Mouse (Mus musculus): ENCODE results near the gene Ptrhd1. TPM values are rescaled to one million over a fixed set of nuclear protein-coding genes. Genes with fewer than 3 reads are reported as not detected.
A peak's percentile ranks its signal among the peaks of the same experiment; 100 is the strongest.
"Not testable (repeated sequence)": the region's sequence is repeated elsewhere in the genome, so short reads cannot be mapped to it uniquely, and the experiment has no call there.

The Ptrhd1 gene
- polyA plus RNA-seq, 1 experiment: 4.1 TPM

DNA sequence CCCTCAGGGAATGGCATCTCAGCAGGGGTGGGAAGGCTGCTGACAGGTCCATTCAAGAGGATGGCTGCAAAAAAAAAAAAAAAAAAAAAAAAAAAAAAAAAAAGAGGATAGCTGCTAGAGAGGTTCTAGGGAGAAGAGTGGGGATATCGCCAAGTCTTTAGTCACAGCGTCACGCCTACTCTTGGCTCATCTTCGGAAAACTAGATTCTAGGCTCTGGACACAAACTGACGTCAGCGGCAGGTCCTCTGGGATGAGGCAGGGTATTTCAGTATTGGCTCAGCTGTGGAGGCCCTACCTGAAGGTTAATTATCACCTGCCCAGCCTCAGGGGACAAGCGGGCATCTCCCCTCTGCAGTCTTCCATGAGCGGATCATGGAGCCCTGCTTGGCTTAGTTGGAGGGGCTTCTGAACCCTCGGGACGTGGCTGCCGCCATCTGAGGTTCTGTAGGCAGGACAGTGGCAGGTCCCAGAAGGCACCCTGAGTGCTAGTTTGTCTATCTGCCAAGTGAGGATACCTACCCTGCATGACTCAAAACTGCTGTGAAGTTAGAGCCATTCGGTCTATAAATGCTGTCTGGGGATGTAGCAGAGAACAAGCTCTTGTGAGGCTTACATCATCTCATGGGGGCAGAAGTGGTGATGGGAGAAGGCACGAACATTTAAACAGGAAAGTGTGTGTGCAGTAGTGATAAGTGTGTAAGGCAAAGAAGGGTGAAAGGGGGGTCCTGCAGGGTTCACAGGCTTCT is 32.2 kb upstream of the Ptrhd1 start:
- TF ChIP-seq GATA1 (IDR thresholded peaks at IDR 0.05; ENCODE audit: borderline replicate concordance, low read length) (no peak), FLI1 (IDR thresholded peaks at IDR 0.05; ENCODE audit: low read length) (no peak)
- Histone ChIP-seq H3K4me3 (replicated peaks) (no peak overlapping the region), H3K27me3 (replicated peaks) (no peaks in the 10 kb centered on the region), H3K4me1 (peaks cover 23% of the 10 kb centered on the region), H3K36me3 (replicated peaks; ENCODE audit: low read length) (peaks cover 38% of the 10 kb centered on the region), H3K9me3 (no peaks in the 10 kb centered on the region)

GRCm38 (mm10) chr12:4202206-4202605 is 31.6 kb upstream of the Ptrhd1 start:
- Histone ChIP-seq H3K9me3 (no peaks in the 10 kb centered on the region), H3K4me3 (replicated peaks) (no peak overlapping the region), H3K36me3 (replicated peaks; ENCODE audit: low read length) (peaks cover 43% of the 10 kb centered on the region), H3K4me1 (peaks cover 20% of the 10 kb centered on the region), H3K27me3 (replicated peaks) (no peaks in the 10 kb centered on the region)
- TF ChIP-seq GATA1 (IDR thresholded peaks at IDR 0.05; ENCODE audit: borderline replicate concordance, low read length) (no peak), FLI1 (IDR thresholded peaks at IDR 0.05; ENCODE audit: low read length) (no peak)

GRCm38 (mm10) chr12:4206106-4206505 is 27.7 kb upstream of the Ptrhd1 start:
- H3K27me3 ChIP-seq (replicated peaks): no peaks in the 10 kb centered on the region
- peaks cover 15% of the 10 kb centered on the region for H3K4me1 ChIP-seq
- TF ChIP-seq GATA1 (IDR thresholded peaks at IDR 0.05; ENCODE audit: borderline replicate concordance, low read length) (no peak), FLI1 (IDR thresholded peaks at IDR 0.05; ENCODE audit: low read length) (no peak)
- H3K9me3 ChIP-seq: no peaks in the 10 kb centered on the region
- H3K36me3 ChIP-seq (replicated peaks; ENCODE audit: low read length): peaks cover 59% of the 10 kb centered on the region
- H3K4me3 ChIP-seq (replicated peaks): peak overlapping the region; percentile 20

DNA sequence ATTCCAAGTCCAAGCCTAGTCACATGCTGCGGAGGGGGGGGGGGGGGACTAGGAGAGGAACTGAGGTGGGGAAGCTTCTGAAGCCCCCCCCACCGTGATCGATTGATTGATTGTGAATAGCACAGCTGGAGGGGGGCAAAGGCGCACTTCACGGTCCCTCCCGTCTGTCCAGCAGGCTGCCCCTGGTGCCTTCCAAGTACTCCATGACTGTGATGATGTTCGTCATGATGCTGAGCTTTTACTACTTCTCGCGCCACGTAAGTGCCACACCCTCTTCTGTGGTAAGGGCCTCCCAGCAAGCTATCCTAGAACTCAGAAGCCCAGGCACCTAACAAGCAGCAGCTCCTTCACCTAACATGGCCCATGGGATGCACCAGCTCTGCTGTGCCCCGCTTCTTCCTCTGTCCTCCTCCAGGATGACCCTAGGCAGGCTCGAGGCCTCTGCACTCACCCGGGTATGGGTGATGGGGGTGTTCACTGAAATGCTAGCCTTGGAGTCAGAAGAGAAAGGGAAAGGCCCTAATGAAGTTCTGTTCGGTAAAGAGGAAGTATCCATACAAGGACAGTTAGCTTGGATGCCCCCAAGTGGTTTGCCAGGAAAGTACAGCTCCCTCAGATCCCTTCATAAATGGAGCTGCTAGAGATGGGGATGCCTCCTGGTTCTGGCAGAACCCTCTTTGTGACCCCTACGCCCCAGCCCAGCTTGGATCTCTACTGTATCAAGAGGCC is 25.3 kb upstream of the Ptrhd1 start:
- Histone ChIP-seq H3K4me3 (replicated peaks) (peak overlapping the region; percentile 79), H3K9me3 (no peaks in the 10 kb centered on the region), H3K36me3 (replicated peaks; ENCODE audit: low read length) (peaks cover 74% of the 10 kb centered on the region), H3K4me1 (peaks cover 17% of the 10 kb centered on the region), H3K27me3 (replicated peaks) (no peaks in the 10 kb centered on the region)
- no peak for TF ChIP-seq FLI1 (IDR thresholded peaks at IDR 0.05; ENCODE audit: low read length)
- TF ChIP-seq GATA1 (IDR thresholded peaks at IDR 0.05; ENCODE audit: borderline replicate concordance, low read length): no peak

GRCm38 (mm10) chr12:4209196-4209595 is 24.6 kb upstream of the Ptrhd1 start:
- TF ChIP-seq GATA1 (IDR thresholded peaks at IDR 0.05; ENCODE audit: borderline replicate concordance, low read length) (no peak), FLI1 (IDR thresholded peaks at IDR 0.05; ENCODE audit: low read length) (no peak)
- Histone ChIP-seq H3K27me3 (replicated peaks) (no peaks in the 10 kb centered on the region), H3K4me3 (replicated peaks) (no peak overlapping the region), H3K36me3 (replicated peaks; ENCODE audit: low read length) (peaks cover 80% of the 10 kb centered on the region), H3K4me1 (peaks cover 17% of the 10 kb centered on the region), H3K9me3 (no peaks in the 10 kb centered on the region)

DNA sequence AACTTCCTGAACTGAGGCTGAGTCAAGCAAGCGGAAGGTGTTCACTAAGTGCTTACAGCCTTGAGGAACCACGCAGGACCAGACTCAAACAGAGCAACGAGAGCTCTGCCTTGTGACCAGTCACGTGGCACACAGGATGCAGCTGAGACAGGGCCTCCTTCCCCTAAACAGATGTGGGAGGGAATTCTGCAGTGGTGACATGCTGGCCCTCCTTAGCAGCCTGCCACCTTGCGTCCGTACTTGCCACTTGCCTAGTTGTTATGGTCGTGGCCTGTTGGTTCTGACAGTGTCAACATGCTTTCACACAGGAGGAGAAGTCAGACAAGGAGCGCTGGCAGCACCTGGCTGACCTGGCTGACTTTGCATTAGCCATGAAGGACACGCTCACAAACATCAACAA is 22.7 kb upstream of the Ptrhd1 start:
- peaks cover 17% of the 10 kb centered on the region for H3K4me1 ChIP-seq
- TF ChIP-seq FLI1 (IDR thresholded peaks at IDR 0.05; ENCODE audit: low read length) (no peak), GATA1 (IDR thresholded peaks at IDR 0.05; ENCODE audit: borderline replicate concordance, low read length) (no peak)
- peaks cover 83% of the 10 kb centered on the region for H3K36me3 ChIP-seq (replicated peaks; ENCODE audit: low read length)
- peak overlapping the region; percentile 19 for H3K4me3 ChIP-seq (replicated peaks)
- H3K9me3 ChIP-seq: no peaks in the 10 kb centered on the region
- H3K27me3 ChIP-seq (replicated peaks): no peaks in the 10 kb centered on the region

DNA sequence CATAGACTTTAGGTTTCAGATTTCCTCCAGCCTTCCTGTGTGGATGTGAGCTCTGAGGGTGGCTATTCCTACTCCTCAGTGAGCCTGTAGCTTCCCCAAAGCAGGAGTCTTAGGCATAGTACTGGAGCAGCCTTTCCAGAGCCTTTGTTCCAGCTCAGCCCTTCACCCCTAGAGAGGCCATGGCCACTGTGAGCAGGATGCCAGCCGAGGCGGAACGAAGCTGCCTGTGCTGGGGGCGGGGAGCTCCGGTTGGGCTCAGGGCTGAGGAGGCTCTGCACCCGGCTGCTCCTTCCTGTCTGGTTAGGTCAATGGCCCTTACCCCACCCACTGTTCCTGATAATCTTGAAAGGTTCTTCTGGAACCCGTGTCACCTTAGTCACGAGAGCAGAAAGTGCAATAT is 20.9 kb upstream of the Ptrhd1 start:
- H3K27me3 ChIP-seq (replicated peaks): no peaks in the 10 kb centered on the region
- no peaks in the 10 kb centered on the region for H3K9me3 ChIP-seq
- TF ChIP-seq GATA1 (IDR thresholded peaks at IDR 0.05; ENCODE audit: borderline replicate concordance, low read length): no peak
- TF ChIP-seq FLI1 (IDR thresholded peaks at IDR 0.05; ENCODE audit: low read length): no peak
- peaks cover 89% of the 10 kb centered on the region for H3K36me3 ChIP-seq (replicated peaks; ENCODE audit: low read length)
- peaks cover 17% of the 10 kb centered on the region for H3K4me1 ChIP-seq
- H3K4me3 ChIP-seq (replicated peaks): no peak overlapping the region

DNA sequence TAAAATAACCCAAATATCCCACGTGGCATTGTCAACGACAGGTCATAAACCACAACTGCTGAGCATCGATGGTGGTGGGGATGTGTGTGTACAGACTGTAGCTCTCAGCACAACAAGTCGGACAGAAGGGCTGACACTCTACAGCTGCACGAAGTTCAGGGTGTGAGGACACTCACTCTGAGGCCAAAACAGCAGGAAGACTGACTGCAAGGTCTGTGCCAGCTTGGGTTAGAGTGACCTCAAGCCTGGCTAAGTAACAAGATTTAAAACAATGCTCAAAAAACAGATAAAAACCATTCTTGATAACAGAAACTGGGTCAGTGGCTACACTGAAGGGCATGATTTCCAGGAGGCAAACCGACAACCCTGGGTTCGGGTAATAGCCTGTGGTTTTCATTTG is 3.7 kb upstream of the Ptrhd1 start:
- TF ChIP-seq FLI1 (IDR thresholded peaks at IDR 0.05; ENCODE audit: low read length) (no peak), GATA1 (IDR thresholded peaks at IDR 0.05; ENCODE audit: borderline replicate concordance, low read length) (no peak)
- Histone ChIP-seq H3K9me3 (no peaks in the 10 kb centered on the region), H3K27me3 (replicated peaks) (no peaks in the 10 kb centered on the region), H3K4me3 (replicated peaks) (no peak overlapping the region), H3K4me1 (peaks cover 32% of the 10 kb centered on the region), H3K36me3 (replicated peaks; ENCODE audit: low read length) (peaks cover 67% of the 10 kb centered on the region)

- Histone ChIP-seq H3K36me3 (replicated peaks; ENCODE audit: low read length) (peaks cover 63% of the 10 kb centered on the region), H3K4me3 (replicated peaks) (peak overlapping the region; percentile 99)
- TF ChIP-seq GATA1 (IDR thresholded peaks at IDR 0.05; ENCODE audit: borderline replicate concordance, low read length) (no peak), FLI1 (IDR thresholded peaks at IDR 0.05; ENCODE audit: low read length) (no peak)
These were observed 1.1 kb upstream of the Ptrhd1 start for GRCm38 (mm10) chr12:4232777-4233176.

DNA sequence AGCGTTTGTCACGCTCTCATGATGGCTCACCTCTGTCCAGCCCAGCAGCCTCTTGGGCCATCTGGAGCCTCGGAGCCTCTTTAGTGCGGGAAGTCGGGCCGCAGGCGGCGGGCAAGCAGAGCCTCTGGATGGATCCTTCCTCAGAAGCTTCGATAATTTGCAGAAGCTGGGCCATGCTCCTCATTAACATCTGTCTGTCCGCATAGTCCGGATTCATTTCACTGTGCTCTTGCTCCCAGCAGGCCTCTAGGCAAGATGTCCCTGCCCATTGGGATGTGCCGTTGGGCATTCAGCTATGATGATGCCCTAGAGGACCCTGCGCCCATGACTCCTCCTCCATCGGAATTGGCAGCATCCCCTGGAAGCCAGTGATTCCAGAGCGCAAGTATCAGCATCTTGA is 3.7 kb downstream of the Ptrhd1 start:
- no peak for TF ChIP-seq FLI1 (IDR thresholded peaks at IDR 0.05; ENCODE audit: low read length)
- TF ChIP-seq GATA1 (IDR thresholded peaks at IDR 0.05; ENCODE audit: borderline replicate concordance, low read length): no peak
- H3K27me3 ChIP-seq (replicated peaks): no peaks in the 10 kb centered on the region
- H3K4me3 ChIP-seq (replicated peaks): no peak overlapping the region

More at GRCm38 (mm10) chr12:4232777-4233176, 1.1 kb upstream of the Ptrhd1 start:
- no peaks in the 10 kb centered on the region for H3K9me3 ChIP-seq
- H3K27me3 ChIP-seq (replicated peaks): no peaks in the 10 kb centered on the region
- peaks cover 32% of the 10 kb centered on the region for H3K4me1 ChIP-seq

DNA sequence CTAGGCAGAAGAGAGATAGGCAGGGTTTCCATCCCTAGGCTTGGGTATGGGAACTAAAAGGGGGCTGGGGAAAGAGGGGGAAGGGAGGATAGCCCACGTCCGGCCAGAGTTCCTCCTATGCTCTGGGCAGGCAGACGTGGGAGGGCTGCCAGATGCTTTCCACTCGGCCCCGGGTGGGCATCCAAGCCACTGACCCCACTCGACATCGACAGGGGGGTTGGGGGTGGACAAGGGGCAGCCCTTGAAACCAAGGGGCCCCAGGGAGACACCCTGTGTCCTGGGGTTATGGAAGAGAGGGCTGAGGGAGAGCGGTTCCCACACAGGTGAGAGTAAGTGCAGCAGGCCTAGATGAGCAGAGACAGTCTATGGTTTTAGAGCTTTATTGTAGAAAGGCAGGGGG is 6.5 kb downstream of the Ptrhd1 start:
- not testable (repeated sequence) for H3K27me3 ChIP-seq (replicated peaks); H3K9me3 ChIP-seq; H3K4me3 ChIP-seq (replicated peaks)
- Histone ChIP-seq H3K4me1 (peaks cover 22% of the 10 kb centered on the region), H3K36me3 (replicated peaks; ENCODE audit: low read length) (peaks cover 28% of the 10 kb centered on the region)

More for the DNA sequence above, 3.7 kb downstream of the Ptrhd1 start:
- H3K36me3 ChIP-seq (replicated peaks; ENCODE audit: low read length): peaks cover 28% of the 10 kb centered on the region
- peaks cover 36% of the 10 kb centered on the region for H3K4me1 ChIP-seq
- H3K9me3 ChIP-seq: no peaks in the 10 kb centered on the region

All from megakaryocyte, embryonic 14.5 days (primary cell).